Mouse (Mus musculus) mouse trophoblast stem cell (cell line): Measurements from ENCODE around the gene Phka2.

Experiments
- in situ Hi-C, 2 experiments: fragments of 300-500 bp; cut with MseI, MboI; formaldehyde crosslinking; loops; 2 replicates in 1 of 2; 3 replicates in 1 of 2; pipeline ENCODE4 v1.15.1; 2025

Phka2 gene

GRCm38 (mm10) chrX:160502048-160503041 lies at the start of gene Phka2:
TSS of gene Phka2 (plus strand) at chrX:160502166.
- in situ Hi-C loops = no loop called here

DNA sequence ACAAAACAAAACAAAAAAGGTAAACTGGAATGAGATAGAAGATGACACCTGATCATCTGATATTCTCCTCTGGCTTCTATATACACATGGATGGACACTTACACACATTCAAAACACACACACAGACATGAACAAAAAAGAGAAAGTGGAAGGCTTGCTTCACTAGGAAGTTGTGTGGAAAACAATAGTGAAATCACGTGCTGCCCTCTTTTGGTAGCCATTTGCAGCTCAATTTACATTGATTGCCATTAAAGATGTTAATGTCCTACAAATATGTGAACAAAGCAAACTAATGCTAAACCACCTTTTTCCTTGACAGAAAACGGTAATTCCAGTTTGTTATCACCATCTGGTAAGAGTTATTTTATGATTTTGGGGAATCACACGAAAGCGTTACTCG lies 46.3 kb upstream of the Phka2 start:
- in situ Hi-C loops = loop anchor here in 1 of 2 experiments (10.0 kb wide), 1 partner anchor 159 kb away; no protein-coding TSS in a partner anchor

DNA sequence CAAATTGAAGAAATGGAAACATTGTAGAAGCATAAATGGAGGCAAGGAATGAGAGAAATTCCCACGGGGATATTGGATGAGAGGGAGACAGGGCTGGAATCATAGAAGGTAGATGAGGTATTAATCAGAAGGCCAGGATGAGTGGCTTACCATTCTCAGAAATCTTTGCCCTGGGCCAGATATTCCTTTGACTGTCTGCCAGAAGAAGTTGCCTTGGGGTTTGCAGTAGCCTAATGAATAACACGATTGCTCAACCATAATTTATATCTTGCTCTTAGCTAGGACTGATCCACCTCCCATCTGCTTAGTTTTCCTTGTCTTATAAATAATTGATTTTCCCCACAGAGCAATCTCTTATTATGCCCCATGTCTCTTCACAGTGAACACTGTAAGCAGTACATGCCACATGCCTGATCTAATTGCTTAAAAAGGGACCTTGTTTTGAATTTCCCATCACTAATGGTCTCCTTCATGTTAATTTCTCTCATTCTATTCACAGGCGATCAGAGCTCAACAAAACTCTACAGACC lies 30.6 kb upstream of the Phka2 start:
- in situ Hi-C loops = no loop called here

DNA sequence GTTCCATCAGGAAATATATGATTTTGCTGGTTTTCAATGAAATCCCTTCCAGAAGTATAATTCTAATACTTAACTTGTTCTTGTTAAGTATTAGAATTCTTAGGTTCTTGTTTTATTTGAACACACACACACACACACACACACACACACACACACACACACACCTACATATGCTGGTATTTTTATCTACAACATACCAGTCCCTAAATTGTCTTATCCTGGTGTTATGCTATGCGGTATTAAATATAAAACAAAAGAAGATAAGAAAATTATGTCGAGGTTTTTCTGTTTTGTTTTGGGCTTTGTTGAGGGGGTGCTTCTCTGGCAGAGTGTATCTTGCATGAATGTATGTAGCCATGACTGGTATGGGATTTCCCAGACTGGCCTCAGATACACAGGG lies 12.2 kb upstream of the Phka2 start:
- in situ Hi-C loops = no loop called here

DNA sequence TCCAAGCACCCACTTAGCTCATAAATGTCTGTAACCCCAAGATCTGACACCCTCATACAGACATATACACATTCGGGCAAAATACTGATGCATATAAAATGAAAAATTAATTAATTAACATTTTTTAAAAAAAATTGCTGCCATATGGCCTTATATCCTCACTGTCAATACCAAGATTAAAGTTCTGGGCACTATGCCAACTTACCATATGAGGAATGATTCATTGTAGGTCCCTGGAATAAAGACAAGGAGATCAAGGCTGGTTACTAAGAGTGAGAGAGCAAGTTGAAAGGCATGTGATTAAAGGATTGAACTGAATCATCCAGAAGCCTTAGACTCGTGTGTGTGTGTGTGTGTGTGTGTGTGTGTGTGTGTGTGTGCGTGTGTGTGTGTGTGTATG lies 7.6 kb upstream of the Phka2 start:
- in situ Hi-C loops = no loop called here

DNA sequence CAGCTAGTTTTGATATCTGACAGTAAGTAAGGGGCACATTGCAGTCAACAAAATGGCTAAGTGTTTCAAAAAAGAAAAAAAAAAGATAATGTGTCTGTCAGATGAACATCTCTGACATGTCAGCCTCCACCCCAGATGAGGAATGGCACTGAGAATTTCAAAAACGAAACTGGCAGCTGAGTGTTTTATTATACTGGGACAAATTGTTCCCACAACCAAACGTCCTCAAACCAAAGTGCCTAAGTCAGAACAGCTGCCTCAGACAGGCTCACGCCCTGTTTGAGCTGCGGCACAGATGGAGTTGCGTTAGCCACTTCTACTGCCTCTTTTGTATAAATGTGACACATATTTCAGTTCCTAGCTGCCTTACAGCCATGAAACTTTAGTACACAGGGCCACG lies 7.0 kb upstream of the Phka2 start:
- in situ Hi-C loops = no loop called here

DNA sequence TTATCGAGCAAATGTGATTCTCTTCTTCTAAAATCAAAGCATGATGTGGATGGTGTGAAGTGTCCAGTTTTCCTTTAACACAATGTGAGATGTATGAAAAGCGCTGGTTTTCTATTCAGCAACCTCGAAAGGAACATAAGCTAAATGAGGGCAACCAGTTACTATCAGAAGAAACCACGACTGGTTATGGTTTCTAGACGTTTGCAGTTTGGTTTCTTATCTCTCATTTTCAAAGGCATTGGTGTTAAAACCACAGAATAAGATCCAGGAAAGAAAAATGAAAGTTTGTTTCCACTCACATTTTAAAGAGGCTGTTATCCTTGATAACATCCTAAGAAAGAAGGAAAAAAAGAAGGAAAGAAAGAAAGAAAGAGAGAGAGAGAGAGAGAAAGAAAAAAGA lies 5.5 kb upstream of the Phka2 start:
- in situ Hi-C loops = no loop called here

- in situ Hi-C loops = no loop called here
Observed at GRCm38 (mm10) chrX:160501095-160501494, 871 bp upstream of the Phka2 start.

DNA sequence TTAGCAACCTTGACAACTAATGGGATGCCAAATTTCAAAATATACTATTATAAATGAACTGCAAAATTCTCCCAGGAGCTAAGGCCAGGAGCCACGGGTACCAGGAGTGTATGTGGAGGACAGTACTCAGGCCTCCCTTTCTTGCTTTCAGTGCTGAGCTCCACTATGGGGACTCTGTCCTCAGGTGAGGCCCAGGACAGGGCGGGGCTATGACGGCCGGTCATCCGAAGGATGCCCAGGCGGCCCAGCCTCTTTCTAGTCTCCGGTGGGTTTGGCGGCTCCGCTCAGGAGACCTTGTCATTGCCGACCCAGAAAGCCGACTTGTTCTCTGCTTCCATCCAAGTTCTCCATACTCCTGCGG lies 299 bp upstream of the Phka2 start:
- in situ Hi-C loops = no loop called here

DNA sequence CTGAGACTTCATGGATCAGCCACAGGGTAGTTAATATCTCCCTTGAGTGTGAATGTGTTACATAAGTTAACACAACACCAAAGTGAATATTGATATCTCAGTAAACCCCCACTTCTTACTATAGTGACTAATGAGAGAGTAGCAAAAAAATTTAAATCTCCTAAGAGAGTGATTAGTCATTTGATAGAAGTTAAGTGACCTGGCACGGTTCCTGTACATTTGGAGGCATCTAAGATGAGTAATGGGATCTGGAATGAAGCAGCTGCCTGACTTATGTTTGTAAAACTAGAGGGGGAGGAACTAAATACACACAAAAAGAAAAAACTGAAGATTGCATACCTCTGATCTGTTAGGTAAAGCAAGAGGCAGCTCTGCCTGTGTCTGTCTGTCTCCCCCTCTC lies 7.1 kb downstream of the Phka2 start:
- in situ Hi-C loops = no loop called here

DNA sequence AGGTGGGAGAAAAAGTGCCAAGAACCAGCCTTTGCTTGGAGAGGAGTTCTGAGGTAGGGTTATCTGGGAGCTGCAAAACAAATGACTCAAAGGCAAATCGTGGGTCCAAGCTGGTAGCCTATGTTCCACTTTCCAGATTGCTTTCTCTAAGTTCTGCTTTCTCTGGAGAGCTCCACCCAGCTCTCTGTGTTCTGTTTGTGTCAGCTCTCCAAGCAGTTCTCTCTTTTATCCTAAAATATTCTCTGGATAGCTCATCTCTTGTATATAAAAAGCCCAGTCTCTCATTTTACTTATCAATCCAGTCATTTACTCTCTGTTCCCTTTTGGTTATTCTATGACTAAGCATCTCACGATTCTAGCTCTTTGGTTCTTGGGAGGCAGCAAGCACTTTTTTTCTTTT lies 8.2 kb downstream of the Phka2 start:
- in situ Hi-C loops = no loop called here

DNA sequence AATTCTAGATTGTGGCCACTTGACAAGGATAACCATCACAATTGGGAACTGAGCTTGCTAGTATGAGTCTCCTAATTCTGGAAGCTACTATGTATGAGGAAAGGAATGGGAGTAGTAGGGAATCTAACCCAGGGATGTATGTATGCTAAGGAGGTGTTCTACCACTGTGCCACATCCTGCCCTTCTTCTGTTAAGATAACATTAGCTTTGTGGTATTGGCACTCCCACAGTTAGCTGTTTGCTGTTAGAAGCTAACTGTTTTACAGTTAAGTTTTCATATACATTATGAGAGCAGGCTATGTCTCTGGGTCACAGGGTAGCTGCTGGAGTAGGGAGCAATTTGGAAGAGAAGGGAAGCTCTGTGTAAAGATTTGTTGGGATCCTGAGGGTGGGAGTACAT lies 14.1 kb downstream of the Phka2 start:
- in situ Hi-C loops = no loop called here

DNA sequence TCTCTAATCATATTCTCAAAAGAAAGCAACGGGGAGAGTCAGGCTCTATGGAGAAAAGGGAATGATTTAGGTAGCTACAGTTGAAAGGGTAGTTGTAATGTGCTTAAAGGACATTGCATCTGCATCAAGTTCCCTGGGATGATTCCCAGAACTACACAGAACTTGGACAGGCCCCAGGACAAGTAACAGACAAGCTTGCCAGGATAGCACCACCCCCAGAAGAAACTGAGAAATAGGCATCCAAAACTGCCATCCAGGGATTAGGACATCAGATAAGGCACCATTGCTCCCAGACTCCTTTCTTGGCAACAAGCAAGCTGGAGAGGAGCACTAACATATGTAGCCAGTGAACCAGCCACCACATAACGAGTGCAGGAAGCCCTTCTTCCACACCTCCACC lies 40.8 kb downstream of the Phka2 start:
- in situ Hi-C loops = no loop called here

DNA sequence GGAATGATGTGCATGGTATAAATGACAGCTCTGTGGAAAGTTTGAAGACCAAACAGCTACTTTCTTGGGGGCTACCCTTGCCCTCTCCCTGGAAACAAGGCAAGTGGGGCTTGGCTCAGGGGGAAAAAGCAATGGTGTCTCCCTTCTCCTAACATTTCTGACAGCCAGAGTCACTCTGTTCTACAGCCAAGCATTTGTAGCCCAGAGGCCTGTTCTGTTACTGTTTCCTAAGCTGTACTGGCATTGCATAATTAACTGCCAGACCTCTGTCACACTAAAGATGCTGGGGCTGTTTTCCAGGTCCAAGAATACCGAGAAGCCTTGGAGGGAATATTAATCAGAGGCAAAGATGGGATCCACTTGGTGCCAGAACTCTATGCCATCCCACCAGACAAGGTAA lies 46.9 kb downstream of the Phka2 start:
- in situ Hi-C loops = no loop called here

GRCm38 (mm10) chrX:160552066-160552465 lies 50.1 kb downstream of the Phka2 start:
- in situ Hi-C loops = no loop called here

GRCm38 (mm10) chrX:160583589-160583988 lies 81.6 kb downstream of the Phka2 start:
- in situ Hi-C loops = no loop called here

GRCm38 (mm10) chrX:160584148-160584838 lies 82.3 kb downstream of the Phka2 start:
- in situ Hi-C loops = no loop called here

DNA sequence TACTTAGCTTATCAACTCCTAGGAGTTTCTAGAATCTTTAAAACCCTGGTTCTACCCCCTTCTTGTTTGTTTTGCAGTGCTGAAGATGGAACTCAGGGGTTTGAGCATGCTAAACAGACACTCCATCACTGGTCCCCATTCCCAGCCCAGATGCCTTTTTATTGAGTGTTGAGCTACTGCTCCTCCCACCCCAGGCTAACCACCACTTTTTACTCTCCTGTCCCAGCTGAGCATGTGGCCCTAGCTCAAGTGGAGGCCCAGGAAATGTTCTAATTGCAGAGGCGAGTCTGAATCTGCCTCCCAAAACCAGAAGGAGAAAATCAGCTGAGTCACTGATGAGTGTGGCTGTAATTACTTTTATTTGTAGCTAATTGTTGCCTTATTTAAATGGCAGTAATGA lies 83.1 kb downstream of the Phka2 start:
- in situ Hi-C loops = no loop called here

GRCm38 (mm10) chrX:160588523-160588922 lies 86.6 kb downstream of the Phka2 start:
- in situ Hi-C loops = no loop called here

- in situ Hi-C loops = no loop called here
Observed at GRCm38 (mm10) chrX:160590147-160590546, 88.2 kb downstream of the Phka2 start.

GRCm38 (mm10) chrX:160592933-160593332 lies 91.0 kb downstream of the Phka2 start:
- in situ Hi-C loops = no loop called here

GRCm38 (mm10) chrX:160598055-160598454 lies 96.1 kb downstream of the Phka2 start:
- in situ Hi-C loops = no loop called here
